Mouse (Mus musculus) naive thymus-derived CD4-positive, alpha-beta T cell, adult 2 months (primary cell): ENCODE data around the gene Clmn.
"Not testable (repeated sequence)": the region's sequence is repeated elsewhere in the genome, so short reads cannot be mapped to it uniquely, and the experiment has no call there.

Experiments used
- DNase-seq: peaks from one replicate; pipeline ENCODE4 v3.0.0-alpha.2; 2011; ENCODE audit warnings: low read depth

The Clmn gene

GRCm38 (mm10) chr12:104838462-104838861 lies 26.4 kb downstream of the Clmn start:
- DNase-seq: no peak

- DNase-seq: no peak
These were observed 26.9 kb downstream of the Clmn start for GRCm38 (mm10) chr12:104837957-104838401.

GRCm38 (mm10) chr12:104837111-104837837 lies 27.6 kb downstream of the Clmn start:
- DNase-seq: no peak

- no peak for DNase-seq
These were observed 28.6 kb downstream of the Clmn start for GRCm38 (mm10) chr12:104836230-104836629.

GRCm38 (mm10) chr12:104835369-104836094 lies 29.3 kb downstream of the Clmn start:
- no peak for DNase-seq

- no peak for DNase-seq
These were observed 30.1 kb downstream of the Clmn start for GRCm38 (mm10) chr12:104834772-104835171.

- DNase-seq: no peak
These were observed 34.0 kb downstream of the Clmn start for GRCm38 (mm10) chr12:104830666-104831435.

- no peak for DNase-seq
These were observed 34.6 kb downstream of the Clmn start for GRCm38 (mm10) chr12:104830283-104830639.

GRCm38 (mm10) chr12:104829596-104830282 lies 35.1 kb downstream of the Clmn start:
- no peak for DNase-seq

- not testable (repeated sequence) for DNase-seq
These were observed 35.9 kb downstream of the Clmn start for GRCm38 (mm10) chr12:104828986-104829385.

- no peak for DNase-seq
These were observed 37.2 kb downstream of the Clmn start for GRCm38 (mm10) chr12:104827721-104828120.

GRCm38 (mm10) chr12:104824907-104825267 lies 40.0 kb downstream of the Clmn start:
- DNase-seq: no peak

- no peak for DNase-seq
These were observed 40.5 kb downstream of the Clmn start for GRCm38 (mm10) chr12:104824244-104824906.

- no peak for DNase-seq
These were observed 41.2 kb downstream of the Clmn start for GRCm38 (mm10) chr12:104823722-104824121.

GRCm38 (mm10) chr12:104822838-104823599 lies 41.9 kb downstream of the Clmn start:
- DNase-seq: no peak

GRCm38 (mm10) chr12:104822151-104822550 lies 42.7 kb downstream of the Clmn start:
- no peak for DNase-seq

- DNase-seq: no peak
These were observed 44.8 kb downstream of the Clmn start for GRCm38 (mm10) chr12:104820061-104820460.

- DNase-seq: no peak
These were observed 45.8 kb downstream of the Clmn start for GRCm38 (mm10) chr12:104819050-104819449.

GRCm38 (mm10) chr12:104818057-104818456 lies 46.8 kb downstream of the Clmn start:
- DNase-seq: no peak

GRCm38 (mm10) chr12:104817172-104817866 lies 47.6 kb downstream of the Clmn start:
- no peak for DNase-seq
